Mouse (Mus musculus) subcutaneous adipose tissue, adult 2 months (tissue): ENCODE data around the gene Gm14296. TPM values are rescaled to one million over a fixed set of nuclear protein-coding genes. Genes with fewer than 3 reads are reported as not detected.

Source experiments
- polyA plus RNA-seq: library from polyadenylated mRNA; depleted of rRNA; stranded (reverse); fragments of >200 nt; gene quantifications from 2 replicates; pipeline ENCODE4 v1.2.3, GENCODE M21; 2012; ENCODE audit warnings: low replicate concordance; rRNA removed

Gm14296 gene
- polyA plus RNA-seq: 1.9 and 4.4 TPM in 2 replicates

DNA sequence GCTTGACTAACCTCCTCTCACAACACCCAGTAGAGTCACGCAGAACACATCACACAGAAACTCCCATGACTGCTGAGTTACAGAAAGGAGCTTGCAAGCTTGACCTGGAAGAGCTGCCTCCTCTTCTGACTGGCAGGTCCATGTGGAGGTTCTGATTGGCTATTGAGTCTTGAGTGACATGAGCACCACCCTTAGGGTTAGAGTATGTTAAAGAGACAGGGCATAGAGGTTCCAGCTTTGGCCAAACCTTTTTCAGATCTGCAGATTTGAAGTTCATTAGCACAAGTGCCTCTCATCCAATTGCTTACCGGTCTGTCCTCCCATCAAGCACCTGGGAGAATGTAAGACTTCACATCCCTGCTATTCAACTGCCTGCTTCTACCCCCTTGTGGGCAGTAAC is at the start of gene Gm14296:
Gene Gm14296, minus strand, starts transcription at position 101 of the 400 bp plus-strand sequence.

Other genes with a start within 250 kb of the Gm14296 start
- 6.4 and 8.1 TPM in 2 replicates for gene Gm14305, start 219.5 kb downstream of the Gm14296 start, polyA plus RNA-seq
- 3.6 and 5.9 TPM in 2 replicates for gene Gm14295, start 129.2 kb downstream of the Gm14296 start, polyA plus RNA-seq
- gene Gm14408, start 96.7 kb downstream of the Gm14296 start, polyA plus RNA-seq: not detected in 2 replicates
- 0.67 and 4.9 TPM in 2 replicates for gene Gm14419, start 73.1 kb upstream of the Gm14296 start, polyA plus RNA-seq
- gene Gm14401, start 146.5 kb upstream of the Gm14296 start, polyA plus RNA-seq: not detected in 2 replicates